Mouse (Mus musculus): Measurements from ENCODE around the gene Cacna1e. TPM values are rescaled to one million over a fixed set of nuclear protein-coding genes. Genes with fewer than 3 reads are reported as not detected.
A peak's percentile ranks its signal among the peaks of the same experiment; 100 is the strongest.

Cacna1e gene
- polyA plus RNA-seq, 1 experiment from 2014 or later = 10.7 TPM

DNA sequence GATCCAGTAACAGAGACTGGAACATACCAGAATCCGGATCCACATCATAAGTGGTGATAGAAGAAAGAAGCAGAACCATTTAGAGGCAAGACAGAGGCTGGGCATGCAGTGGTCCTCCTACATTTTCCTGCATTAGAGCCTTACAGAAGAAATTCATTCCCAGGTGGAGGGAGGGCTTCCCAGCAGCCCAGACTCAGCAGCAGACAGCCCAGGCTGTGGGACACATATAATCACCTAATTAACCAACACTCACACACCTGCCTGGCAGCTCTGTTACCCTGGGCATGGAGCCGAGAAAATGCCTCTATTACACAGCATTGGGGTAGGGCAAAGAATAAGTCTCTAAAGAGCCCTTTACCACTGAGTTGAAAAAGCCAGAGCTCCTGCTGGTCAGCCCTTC lies 304.4 kb downstream of the Cacna1e start:
- Histone ChIP-seq H3K27me3 (no peaks in the 10 kb centered on the region), H3K9ac (no peak overlapping the region), H3K36me3 (no peaks in the 10 kb centered on the region), H3K27ac (replicated peaks) (no peak overlapping the region), H3K4me2 (no peak overlapping the region), H3K9me3 (no peaks in the 10 kb centered on the region), H3K4me1 (replicated peaks) (no peaks in the 10 kb centered on the region), H3K4me3 (no peak overlapping the region)
- ATAC-seq (ENCODE audit: low read depth) = no peak
- WGBS = 87% methylated on average over 2 of the region's 2 CpGs

GRCm38 (mm10) chr1:154578748-154579147 lies 305.6 kb downstream of the Cacna1e start:
- Histone ChIP-seq H3K4me1 (replicated peaks) (no peaks in the 10 kb centered on the region), H3K36me3 (no peaks in the 10 kb centered on the region), H3K4me2 (no peak overlapping the region), H3K9me3 (no peaks in the 10 kb centered on the region), H3K9ac (no peak overlapping the region), H3K27me3 (no peaks in the 10 kb centered on the region), H3K27ac (replicated peaks) (no peak overlapping the region), H3K4me3 (no peak overlapping the region)
- 74% methylated on average over 4 of the region's 4 CpGs for WGBS
- ATAC-seq (ENCODE audit: low read depth) = no peak

DNA sequence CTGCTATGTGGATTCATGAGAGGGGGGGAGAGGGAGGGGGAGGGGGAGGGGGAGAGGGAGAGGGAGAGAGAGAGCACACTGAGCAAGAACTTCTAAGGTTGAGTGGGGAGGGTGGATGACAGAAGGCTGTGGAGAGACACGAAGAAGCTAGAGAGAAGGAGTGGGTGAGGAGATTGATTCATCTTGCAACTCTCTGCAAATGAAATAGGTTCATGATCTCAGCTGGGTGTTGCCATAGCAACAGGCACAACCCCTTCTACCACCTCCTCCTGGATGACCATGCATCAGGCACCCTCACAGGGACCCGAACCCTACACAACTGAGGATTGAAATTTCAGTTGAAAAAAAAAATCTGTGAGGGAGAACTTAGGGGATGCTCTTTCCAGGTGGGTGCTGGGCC lies 307.9 kb downstream of the Cacna1e start:
- Histone ChIP-seq H3K4me3 (no peak overlapping the region), H3K27ac (replicated peaks) (no peak overlapping the region), H3K4me2 (no peak overlapping the region), H3K36me3 (no peaks in the 10 kb centered on the region), H3K27me3 (no peaks in the 10 kb centered on the region), H3K9ac (no peak overlapping the region), H3K9me3 (no peaks in the 10 kb centered on the region), H3K4me1 (replicated peaks) (no peaks in the 10 kb centered on the region)
- no peak for ATAC-seq (ENCODE audit: low read depth)
- 63% methylated on average over 2 of the region's 2 CpGs for WGBS

DNA sequence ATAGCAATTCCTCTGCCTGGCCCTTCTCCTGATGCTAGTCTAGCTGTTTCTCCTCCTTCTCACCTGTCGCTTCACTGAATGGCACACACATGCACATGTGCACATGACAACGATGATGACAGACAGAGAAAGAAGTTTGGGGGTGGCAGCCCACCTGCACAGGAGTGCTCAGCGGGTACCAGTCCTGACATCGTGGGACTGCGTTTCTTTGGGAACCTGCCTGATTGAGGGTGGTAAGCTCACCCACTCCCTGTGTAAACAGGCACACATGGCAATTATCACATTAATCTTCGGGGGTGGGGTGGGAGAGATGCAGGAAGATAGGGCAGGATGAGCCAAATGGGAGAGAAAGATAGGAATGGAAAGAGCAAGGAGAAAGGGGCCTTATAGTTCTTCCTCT lies 318.3 kb downstream of the Cacna1e start:
- no peaks in the 10 kb centered on the region for H3K36me3 ChIP-seq
- H3K4me2 ChIP-seq = no peak overlapping the region
- no peaks in the 10 kb centered on the region for H3K27me3 ChIP-seq
- no peak overlapping the region for H3K9ac ChIP-seq
- H3K4me1 ChIP-seq (replicated peaks) = no peaks in the 10 kb centered on the region
- H3K27ac ChIP-seq (replicated peaks) = no peak overlapping the region
- no peak for ATAC-seq (ENCODE audit: low read depth)
- 85% methylated on average over 6 of the region's 6 CpGs for WGBS
- H3K9me3 ChIP-seq = no peaks in the 10 kb centered on the region
- H3K4me3 ChIP-seq = no peak overlapping the region

DNA sequence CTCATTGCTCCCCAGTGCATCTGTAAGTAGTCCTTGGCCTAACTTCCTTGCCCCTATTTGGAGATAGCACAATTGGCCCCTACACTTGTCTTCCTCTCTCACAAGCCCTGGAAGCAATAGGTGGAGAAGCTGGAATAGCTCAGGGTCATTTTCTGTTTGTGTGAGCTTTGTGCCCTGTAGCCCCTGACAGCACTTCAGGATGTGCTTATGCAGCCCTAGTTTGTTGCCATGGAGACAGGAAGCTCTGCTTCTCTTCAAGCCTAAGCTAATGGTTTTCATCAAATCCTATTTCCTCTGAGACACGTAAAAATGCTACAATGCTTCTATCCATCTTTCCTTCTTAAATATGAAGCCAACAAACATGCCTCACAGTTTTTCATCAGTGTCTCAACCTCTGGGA lies 328.5 kb downstream of the Cacna1e start:
- no peak overlapping the region for H3K4me2 ChIP-seq
- H3K27ac ChIP-seq (replicated peaks) = 0 out of 2 replicates have a peak overlapping the region, but pooled peaks have one; percentile 46
- WGBS = 41% methylated on average over 1 of the region's 1 CpGs
- no peak overlapping the region for H3K9ac ChIP-seq
- H3K27me3 ChIP-seq = no peaks in the 10 kb centered on the region
- no peaks in the 10 kb centered on the region for H3K36me3 ChIP-seq
- no peak for ATAC-seq (ENCODE audit: low read depth)
- H3K9me3 ChIP-seq = no peaks in the 10 kb centered on the region
- no peak overlapping the region for H3K4me3 ChIP-seq
- H3K4me1 ChIP-seq (replicated peaks) = peaks cover 14% of the 10 kb centered on the region

- H3K9me3 ChIP-seq = no peaks in the 10 kb centered on the region
- 73% methylated on average over 1 of the region's 1 CpGs for WGBS
- no peak overlapping the region for H3K9ac ChIP-seq
- H3K4me2 ChIP-seq = no peak overlapping the region
- H3K4me3 ChIP-seq = no peak overlapping the region
- peaks cover 14% of the 10 kb centered on the region for H3K4me1 ChIP-seq (replicated peaks)
- H3K36me3 ChIP-seq = no peaks in the 10 kb centered on the region
- H3K27ac ChIP-seq (replicated peaks) = no peak overlapping the region
- ATAC-seq (ENCODE audit: low read depth) = no peak
- H3K27me3 ChIP-seq = no peaks in the 10 kb centered on the region
These were observed 331.2 kb downstream of the Cacna1e start for GRCm38 (mm10) chr1:154553132-154553531.

- no peak overlapping the region for H3K4me3 ChIP-seq
- no peak overlapping the region for H3K27ac ChIP-seq (replicated peaks)
- no peak for ATAC-seq (ENCODE audit: low read depth)
- no peaks in the 10 kb centered on the region for H3K27me3 ChIP-seq
- H3K9ac ChIP-seq = no peak overlapping the region
- no peaks in the 10 kb centered on the region; the same call in 1 of the 2 replicates for H3K4me1 ChIP-seq (replicated peaks)
- H3K36me3 ChIP-seq = no peaks in the 10 kb centered on the region
- no peak overlapping the region for H3K4me2 ChIP-seq
- no peaks in the 10 kb centered on the region for H3K9me3 ChIP-seq
These were observed 346.9 kb downstream of the Cacna1e start for GRCm38 (mm10) chr1:154537445-154537844.

- Histone ChIP-seq H3K9ac (no peak overlapping the region), H3K9me3 (no peaks in the 10 kb centered on the region), H3K4me3 (no peak overlapping the region), H3K27me3 (no peaks in the 10 kb centered on the region), H3K4me2 (no peak overlapping the region), H3K4me1 (replicated peaks) (no peaks in the 10 kb centered on the region; the same call in 1 of the 2 replicates), H3K27ac (replicated peaks) (no peak overlapping the region), H3K36me3 (no peaks in the 10 kb centered on the region)
- no peak for ATAC-seq (ENCODE audit: low read depth)
- WGBS = 91% methylated on average over 2 of the region's 2 CpGs
These were observed 347.5 kb downstream of the Cacna1e start for GRCm38 (mm10) chr1:154536763-154537162.

GRCm38 (mm10) chr1:154532987-154533940 lies 351.0 kb downstream of the Cacna1e start:
- no peak overlapping the region for H3K4me2 ChIP-seq
- no peaks in the 10 kb centered on the region for H3K9me3 ChIP-seq
- 56% methylated on average over 11 of the region's 11 CpGs for whole genome bisulfite sequencing
- no peak for ATAC-seq (ENCODE audit: low read depth)
- H3K4me3 ChIP-seq = no peak overlapping the region
- H3K36me3 ChIP-seq = no peaks in the 10 kb centered on the region
- H3K4me1 ChIP-seq (replicated peaks) = no peaks in the 10 kb centered on the region; the same call in 1 of the 2 replicates
- no peak overlapping the region for H3K27ac ChIP-seq (replicated peaks)
- H3K9ac ChIP-seq = no peak overlapping the region
- H3K27me3 ChIP-seq = no peaks in the 10 kb centered on the region

GRCm38 (mm10) chr1:154529666-154530065 lies 354.6 kb downstream of the Cacna1e start:
- Histone ChIP-seq H3K27me3 (no peaks in the 10 kb centered on the region), H3K4me2 (no peak overlapping the region), H3K4me3 (no peak overlapping the region), H3K9ac (no peak overlapping the region), H3K36me3 (no peaks in the 10 kb centered on the region), H3K9me3 (no peaks in the 10 kb centered on the region), H3K27ac (replicated peaks) (no peak overlapping the region), H3K4me1 (replicated peaks) (no peaks in the 10 kb centered on the region; the same call in 1 of the 2 replicates)
- ATAC-seq (ENCODE audit: low read depth) = no peak
- WGBS = 90% methylated on average over 4 of the region's 4 CpGs

DNA sequence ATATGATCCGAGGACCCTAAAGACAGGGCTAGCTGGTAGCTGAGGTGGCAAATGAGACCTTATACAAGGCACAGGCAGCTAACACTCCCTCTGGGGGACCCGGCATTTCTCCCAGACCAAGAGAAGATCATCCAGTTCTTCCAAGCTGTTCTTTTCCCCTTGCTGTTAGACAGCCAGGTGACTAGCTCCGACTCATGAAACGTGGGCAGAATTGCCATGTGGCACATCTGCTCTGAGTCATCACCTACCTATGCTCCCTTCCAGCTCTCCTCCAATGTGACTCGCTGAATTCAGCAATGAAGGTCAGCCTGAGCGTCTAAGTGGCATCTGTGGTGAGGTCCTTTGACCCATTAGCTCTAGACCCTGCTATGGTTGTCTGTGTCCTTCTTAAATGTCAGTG lies 355.5 kb downstream of the Cacna1e start:
- Histone ChIP-seq H3K9ac (no peak overlapping the region), H3K27me3 (no peaks in the 10 kb centered on the region), H3K9me3 (no peaks in the 10 kb centered on the region), H3K4me3 (no peak overlapping the region), H3K36me3 (no peaks in the 10 kb centered on the region), H3K4me2 (no peak overlapping the region), H3K27ac (replicated peaks) (no peak overlapping the region), H3K4me1 (replicated peaks) (no peaks in the 10 kb centered on the region; the same call in 1 of the 2 replicates)
- no peak for ATAC-seq (ENCODE audit: low read depth)
- 94% methylated on average over 6 of the region's 6 CpGs for WGBS

GRCm38 (mm10) chr1:154520715-154521114 lies 363.6 kb downstream of the Cacna1e start:
- H3K36me3 ChIP-seq = no peaks in the 10 kb centered on the region
- H3K9me3 ChIP-seq = no peaks in the 10 kb centered on the region
- ATAC-seq (ENCODE audit: low read depth) = no peak
- no peak overlapping the region for H3K9ac ChIP-seq
- H3K27ac ChIP-seq (replicated peaks) = no peak overlapping the region
- no peaks in the 10 kb centered on the region for H3K4me1 ChIP-seq (replicated peaks)
- WGBS = 93% methylated on average over 2 of the region's 2 CpGs
- H3K4me3 ChIP-seq = no peak overlapping the region
- H3K4me2 ChIP-seq = no peak overlapping the region
- no peaks in the 10 kb centered on the region for H3K27me3 ChIP-seq

- Histone ChIP-seq H3K4me2 (no peak overlapping the region), H3K27me3 (no peaks in the 10 kb centered on the region), H3K27ac (replicated peaks) (no peak overlapping the region), H3K4me1 (replicated peaks) (no peaks in the 10 kb centered on the region), H3K9me3 (no peaks in the 10 kb centered on the region), H3K36me3 (no peaks in the 10 kb centered on the region), H3K9ac (no peak overlapping the region), H3K4me3 (no peak overlapping the region)
- 96% methylated on average over 2 of the region's 2 CpGs for WGBS
- no peak for ATAC-seq (ENCODE audit: low read depth)
These were observed 369.0 kb downstream of the Cacna1e start for GRCm38 (mm10) chr1:154515350-154515749.

All from neural tube, embryonic 13.5 days (tissue).